ENCODE assay signal across 19 mouse cellular contexts in genomic region chr2:103747891-103748290, GRCm38 (mm10). TPM values are rescaled to one million over a fixed set of nuclear protein-coding genes. Genes with fewer than 3 reads are reported as not detected.
A peak's percentile ranks its signal among the peaks of the same experiment; 100 is the strongest.
DNase-seq lines count a peak whose midpoint lies in the region; ATAC-seq lines count a peak whose summit lies in the region.
"Had no signal": no experiment of that assay in that cellular context is flagged by ENCODE, and none has a peak within 500 bp of the region (broad histone marks: within the 10 kb centered on the region; RNA-seq: fewer than 3 reads in every experiment).

No protein-coding gene starts in this region.

- no peak overlapping the region for H3K4me2 ChIP-seq in neural tube, embryonic 15.5 days
- H3K4me2 ChIP-seq: embryonic facial prominence, embryonic 12.5 days; forebrain, embryonic 12.5 days had no signal

- DNase-seq in heart, adult 11 months, result peak; percentile 73
- DNase-seq in heart, postnatal 14 days, result no peak
- DNase-seq in testis, postnatal 10 days (ENCODE audit: low spot score), result peak; percentile 35
- DNase-seq in testis, postnatal 14 days (ENCODE audit: low spot score), result no peak
- DNase-seq: adrenal gland, adult 8-10 months; adrenal gland, postnatal 14 days; adrenal gland, postnatal 36 days; cerebellum, adult 11-12 months; cerebellum, adult 2 months; cerebellum, adult 9-10 months; cerebellum, postnatal 10 days; cerebellum, postnatal 25 days had no signal

- no peak for ATAC-seq in neural tube, embryonic 15.5 days (ENCODE audit: low FRiP score)
- ATAC-seq: activated CD4-positive, CD25-positive, alpha-beta regulatory T cell, adult 4 months; forebrain, embryonic 14.5 days; forebrain, embryonic 16.5 days had no signal

- H3K9me3 ChIP-seq in neural tube, embryonic 15.5 days (replicated peaks), result no peaks in the 10 kb centered on the region
- H3K9me3 ChIP-seq: embryonic facial prominence, embryonic 10.5 days; embryonic facial prominence, embryonic 12.5 days; forebrain, embryonic 12.5 days had no signal

- H3K27ac ChIP-seq in neural tube, embryonic 15.5 days (replicated peaks), result no peak overlapping the region
- H3K27ac ChIP-seq: embryonic facial prominence, embryonic 10.5 days; embryonic facial prominence, embryonic 12.5 days; forebrain, embryonic 12.5 days had no signal

- 94% methylated on average over 9 of the region's 9 CpGs for WGBS in neural tube, embryonic 15.5 days

- no peaks in the 10 kb centered on the region for H3K4me1 ChIP-seq in neural tube, embryonic 15.5 days
- H3K4me1 ChIP-seq: embryonic facial prominence, embryonic 10.5 days; embryonic facial prominence, embryonic 12.5 days; forebrain, embryonic 12.5 days had no signal

- intact Hi-C loops in heart, postnatal 14 days (cut with DNase I), result loop anchor here (10.0 kb wide), 1 partner anchor 117 kb away; no protein-coding TSS in a partner anchor

- H3K4me3 ChIP-seq in neural tube, embryonic 15.5 days (replicated peaks), result no peak overlapping the region
- H3K4me3 ChIP-seq: embryonic facial prominence, embryonic 10.5 days; embryonic facial prominence, embryonic 12.5 days; forebrain, embryonic 12.5 days had no signal

- H3K9ac ChIP-seq in neural tube, embryonic 15.5 days (replicated peaks), result no peak overlapping the region
- H3K9ac ChIP-seq: embryonic facial prominence, embryonic 12.5 days; forebrain, embryonic 12.5 days had no signal

- H3K36me3 ChIP-seq in neural tube, embryonic 15.5 days, result peaks cover 59% of the 10 kb centered on the region

- H3K27me3 ChIP-seq in neural tube, embryonic 15.5 days (replicated peaks), result no peaks in the 10 kb centered on the region
- H3K27me3 ChIP-seq: embryonic facial prominence, embryonic 12.5 days; forebrain, embryonic 12.5 days had no signal

RNA-seq across cellular contexts. Expression of gene Nat10, which starts 13.2 kb away (rescaled TPM):
- total RNA-seq in heart, postnatal 14 days (2021), result 10 to 100 TPM; 14.5 to 16.7 TPM
- polyA plus RNA-seq in neural tube, embryonic 15.5 days (2015; fragmentation: Nextera tagmentation; extraction: Ambion mirVana), result 18.5 and 23.1 TPM in 2 replicates

RNA-seq across cellular contexts. Expression of gene Caprin1, which starts 49.6 kb away (rescaled TPM):
- 100 to 1,000 TPM; 211 to 220 TPM for total RNA-seq in heart, postnatal 14 days (2021)
- 304 and 308 TPM in 2 replicates for polyA plus RNA-seq in neural tube, embryonic 15.5 days (2015; fragmentation: Nextera tagmentation; extraction: Ambion mirVana)

Comparison
In these comparisons a context has a peak if more than half of its experiments do, and no peak if none do; other contexts are left out.
1. DNase-seq: peak in heart, adult 11 months (single experiment) and testis, postnatal 10 days (single experiment); none in heart, postnatal 14 days (0 of 2) and testis, postnatal 14 days (single experiment).